Mouse (Mus musculus) liver, embryonic 14.5 days (tissue): ENCODE data around the gene Pik3r1. TPM values are rescaled to one million over a fixed set of nuclear protein-coding genes. Genes with fewer than 3 reads are reported as not detected.

Source experiments
- ATAC-seq: fragments of 200-750 bp; cut with Nextera tagmentation; 2 replicates; pipeline ENCODE4 v1.8.0; 2017; ENCODE audit warnings: moderate number of reproducible peaks, mild to moderate bottlenecking, moderate library complexity; ENCODE audit not compliant: insufficient read depth
- DNase-seq, 3 experiments: peaks; one replicate each; pipeline ENCODE4 v3.0.0-alpha.2; 2012 to 2013; ENCODE audit warnings: low read depth in 3 of 3, low spot score in 3 of 3
- H3K27ac ChIP-seq: fragments of 300-500 bp; sonication (generic); 2 replicates; pipeline ENCODE4 v1.5.1; 2014; ENCODE audit warnings: moderate library complexity, mild to moderate bottlenecking, control low read depth, inconsistent platforms
- H3K27me3 ChIP-seq: fragments of 300-500 bp; sonication (generic); 2 replicates; pipeline ENCODE4 v1.6.1; 2014; ENCODE audit warnings: mild to moderate bottlenecking, low read length, moderate library complexity; ENCODE audit not compliant: control insufficient read depth, insufficient read depth
- H3K36me3 ChIP-seq: fragments of 300-500 bp; sonication (generic); replicated peaks from 2 replicates; pipeline ENCODE4 v1.6.1; 2014; ENCODE audit warnings: low read depth; ENCODE audit not compliant: control insufficient read depth, insufficient read depth
- H3K4me1 ChIP-seq, 2 experiments: fragments of 200-500 bp in 1 of 2; fragments of 300-500 bp in 1 of 2; sonication (generic) in 1 of 2; replicated peaks; 2 replicates each; pipeline ENCODE4 v1.6.1; 2012 to 2014; ENCODE audit warnings: antibody characterized with exemption in 1 of 2, inconsistent platforms in 1 of 2, low read length in 1 of 2; ENCODE audit not compliant: control insufficient read depth in 2 of 2, insufficient read depth in 2 of 2
- H3K4me2 ChIP-seq: fragments of 300-500 bp; sonication (generic); 2 replicates; pipeline ENCODE4 v1.6.1; 2014; ENCODE audit warnings: low read depth, mild to moderate bottlenecking, control low read depth, moderate library complexity
- H3K4me3 ChIP-seq, 2 experiments: fragments of 200-500 bp in 1 of 2; fragments of 300-500 bp in 1 of 2; sonication (generic) in 1 of 2; 2 replicates each; pipeline ENCODE4 v1.5.1; 2012 to 2014; ENCODE audit warnings: low read depth in 2 of 2, low read length in 2 of 2, mild to moderate bottlenecking in 2 of 2, control low read depth in 1 of 2, inconsistent platforms in 1 of 2, moderate library complexity in 1 of 2; ENCODE audit not compliant: insufficient read depth in 1 of 2
- H3K9ac ChIP-seq: fragments of 300-500 bp; sonication (generic); replicated peaks from 2 replicates; pipeline ENCODE4 v1.6.1; 2014; ENCODE audit warnings: mild to moderate bottlenecking, control low read depth, moderate library complexity
- H3K9me3 ChIP-seq: fragments of 300-500 bp; sonication (generic); 2 replicates; pipeline ENCODE4 v1.6.1; 2016; ENCODE audit warnings: low read length, mixed read lengths; ENCODE audit not compliant: control insufficient read depth
- CTCF ChIP-seq: IDR thresholded peaks from 2 replicates; pipeline ENCODE4 v1.5.1; 2016; ENCODE audit warnings: antibody characterized with exemption, low read depth, control low read depth
- EP300 ChIP-seq: IDR thresholded peaks from 2 replicates; pipeline ENCODE4 v1.6.1; 2016; ENCODE audit warnings: antibody characterized with exemption, low read depth
- WGBS: fragments of 180-500 bp; shearing (Covaris S2); extraction: QIAGEN DNeasy Blood & Tissue Kit; methylation state at CpG from one replicate; pipeline ENCODE4 v1.1.7; 2014; ENCODE audit not compliant: insufficient replicate concordance; 5-methylcytosine and 5-hydroxymethylcytosine counted together
- polyA plus RNA-seq, 2 experiments: library from polyadenylated mRNA; depleted of rRNA in 1 of 2; stranded (reverse) in 1 of 2; unstranded in 1 of 2; fragments of >200 nt; fragmentation: Nextera tagmentation in 1 of 2; extraction: Ambion mirVana in 1 of 2; gene quantifications; 2 replicates each; pipeline versions ENCODE4 v1.2.1 to v1.2.3; 2012 to 2014

Gene Pik3r1
- polyA plus RNA-seq, 2 experiments = 10.3 to 23.7 TPM

DNA sequence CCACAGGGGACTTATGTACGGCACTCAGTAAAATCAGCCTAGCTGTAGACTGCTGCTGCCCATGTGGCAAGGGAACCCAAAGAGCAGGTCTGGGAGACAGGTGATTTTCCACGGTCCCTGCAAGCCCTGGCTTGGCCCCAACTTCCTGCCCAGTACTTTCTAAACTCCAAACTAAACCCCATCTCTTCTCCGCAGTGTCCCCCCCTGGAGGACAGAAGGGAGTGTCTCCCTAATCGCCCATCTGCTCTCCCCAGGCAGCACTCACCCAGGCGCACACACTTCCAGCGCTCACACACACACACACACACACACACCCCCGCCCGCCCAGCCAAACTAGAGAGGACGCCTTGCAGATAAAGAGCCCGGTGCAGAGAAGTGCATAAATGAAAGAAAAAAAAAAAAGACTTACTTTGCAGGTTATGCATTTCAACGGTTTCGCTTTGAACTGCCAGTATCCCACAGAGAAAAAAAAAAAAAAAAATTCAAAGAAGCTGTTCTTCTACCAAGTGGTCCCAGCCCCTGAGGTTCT is 74.0 kb downstream of the Pik3r1 start:
- H3K4me3 ChIP-seq = peak overlapping the region; percentile 73 to 84
- WGBS = under 1% methylated on average over 12 of the region's 12 CpGs
- peak; percentile 64 for TF ChIP-seq EP300
- TF ChIP-seq CTCF = peak; percentile 83
- H3K9me3 ChIP-seq = no peaks in the 10 kb centered on the region
- peaks cover 10% of the 10 kb centered on the region for H3K36me3 ChIP-seq
- no peaks in the 10 kb centered on the region for H3K27me3 ChIP-seq
- ATAC-seq = peak; percentile 89
- H3K4me1 ChIP-seq = peaks cover 28 to 38% of the 10 kb centered on the region in 2 experiments
- H3K9ac ChIP-seq = peak overlapping the region; percentile 93
- peak overlapping the region; percentile 93 for H3K27ac ChIP-seq
- H3K4me2 ChIP-seq = peak overlapping the region; percentile 92
- peak; percentile 80 to 88 (median 82) for DNase-seq

GRCm38 (mm10) chr13:101692866-101693691 is 74.9 kb downstream of the Pik3r1 start:
- no peaks in the 10 kb centered on the region for H3K9me3 ChIP-seq
- H3K4me1 ChIP-seq = peaks cover 28 to 38% of the 10 kb centered on the region in 2 experiments
- WGBS = 41% methylated on average over 7 of the region's 7 CpGs
- DNase-seq (no peak), ATAC-seq (no peak)
- peak overlapping the region; percentile 93 for H3K9ac ChIP-seq
- H3K4me2 ChIP-seq = peak overlapping the region; percentile 92
- TF ChIP-seq EP300 (no peak), CTCF (no peak)
- H3K27ac ChIP-seq = peak overlapping the region; percentile 93
- H3K36me3 ChIP-seq = peaks cover 19% of the 10 kb centered on the region
- H3K4me3 ChIP-seq = peak overlapping the region; percentile 84 to 85
- no peaks in the 10 kb centered on the region for H3K27me3 ChIP-seq

DNA sequence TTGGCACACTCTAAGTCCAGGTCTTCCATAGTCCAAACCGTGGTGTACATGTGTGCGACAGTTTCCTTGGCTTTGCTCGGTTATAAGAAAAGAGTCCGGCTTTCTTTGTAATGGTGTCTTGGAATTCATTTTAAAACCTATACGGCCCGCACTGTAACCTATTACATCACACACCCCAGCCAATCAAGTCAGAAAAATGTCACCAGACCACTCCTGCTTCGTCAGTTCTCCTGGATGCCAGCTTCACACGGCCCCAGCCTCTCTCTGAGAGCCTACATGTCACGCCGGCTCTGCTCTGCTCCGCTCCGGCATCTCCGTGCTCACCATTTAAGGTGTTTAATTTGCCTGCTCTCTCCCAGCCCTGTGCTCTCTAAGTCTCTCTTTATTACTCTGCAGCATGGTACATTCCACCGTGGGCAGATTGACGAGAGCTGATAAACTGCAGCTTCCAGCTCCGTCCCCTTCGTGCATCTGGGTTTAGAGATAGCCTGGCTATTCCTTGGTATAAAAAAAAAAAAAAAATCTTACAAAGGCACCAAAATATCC is 75.7 kb downstream of the Pik3r1 start:
- TF ChIP-seq EP300 (peak; percentile 84), CTCF (no peak)
- no peaks in the 10 kb centered on the region for H3K27me3 ChIP-seq
- peak; percentile 75 to 84 (median 81) for DNase-seq
- H3K9ac ChIP-seq = peak overlapping the region; percentile 93
- H3K27ac ChIP-seq = peak overlapping the region; percentile 93
- peak overlapping the region; percentile 92 for H3K4me2 ChIP-seq
- H3K9me3 ChIP-seq = no peaks in the 10 kb centered on the region
- peak; percentile 74 for ATAC-seq
- H3K4me1 ChIP-seq = peaks cover 28 to 38% of the 10 kb centered on the region in 2 experiments
- peak overlapping the region; percentile 84 to 85 for H3K4me3 ChIP-seq
- H3K36me3 ChIP-seq = peaks cover 27% of the 10 kb centered on the region
- 38% methylated on average over 17 of the region's 17 CpGs for WGBS

DNA sequence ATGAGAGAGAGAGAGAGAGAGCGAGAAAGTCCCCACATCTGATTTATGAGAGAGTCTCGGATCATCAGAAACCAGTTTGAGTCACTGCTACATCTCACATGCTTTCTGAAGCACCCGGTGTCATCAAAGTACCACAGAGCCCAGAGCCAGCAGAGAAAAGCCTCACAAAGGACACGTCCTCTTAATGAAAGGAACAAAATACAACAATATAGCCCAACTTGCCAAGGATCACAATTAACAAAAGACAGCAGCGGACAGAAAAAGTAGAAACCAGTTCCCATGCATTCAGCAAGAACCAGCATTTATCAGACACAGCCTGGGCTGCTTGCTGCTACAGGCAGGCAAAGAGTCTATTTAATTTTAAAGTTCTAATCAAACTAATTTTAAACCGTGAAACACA is 76.3 kb downstream of the Pik3r1 start:
- H3K9me3 ChIP-seq = no peaks in the 10 kb centered on the region
- H3K36me3 ChIP-seq = peaks cover 33% of the 10 kb centered on the region
- DNase-seq = no peak
- H3K9ac ChIP-seq = peak overlapping the region; percentile 93
- ATAC-seq = no peak
- no peaks in the 10 kb centered on the region for H3K27me3 ChIP-seq
- peak overlapping the region; percentile 92 for H3K4me2 ChIP-seq
- peak overlapping the region; percentile 93 for H3K27ac ChIP-seq
- H3K4me3 ChIP-seq = peak overlapping the region; percentile 84 to 85
- H3K4me1 ChIP-seq = peaks cover 28 to 38% of the 10 kb centered on the region in 2 experiments
- TF ChIP-seq EP300 (no peak), CTCF (no peak)
- 63% methylated on average over 6 of the region's 6 CpGs for WGBS
